Mouse (Mus musculus): ENCODE data around the gene Atxn7l2. TPM values are rescaled to one million over a fixed set of nuclear protein-coding genes. Genes with fewer than 3 reads are reported as not detected.

The Atxn7l2 gene
- total RNA-seq, 2 experiments from 2014 or later = 33.1 to 34.8 TPM

DNA sequence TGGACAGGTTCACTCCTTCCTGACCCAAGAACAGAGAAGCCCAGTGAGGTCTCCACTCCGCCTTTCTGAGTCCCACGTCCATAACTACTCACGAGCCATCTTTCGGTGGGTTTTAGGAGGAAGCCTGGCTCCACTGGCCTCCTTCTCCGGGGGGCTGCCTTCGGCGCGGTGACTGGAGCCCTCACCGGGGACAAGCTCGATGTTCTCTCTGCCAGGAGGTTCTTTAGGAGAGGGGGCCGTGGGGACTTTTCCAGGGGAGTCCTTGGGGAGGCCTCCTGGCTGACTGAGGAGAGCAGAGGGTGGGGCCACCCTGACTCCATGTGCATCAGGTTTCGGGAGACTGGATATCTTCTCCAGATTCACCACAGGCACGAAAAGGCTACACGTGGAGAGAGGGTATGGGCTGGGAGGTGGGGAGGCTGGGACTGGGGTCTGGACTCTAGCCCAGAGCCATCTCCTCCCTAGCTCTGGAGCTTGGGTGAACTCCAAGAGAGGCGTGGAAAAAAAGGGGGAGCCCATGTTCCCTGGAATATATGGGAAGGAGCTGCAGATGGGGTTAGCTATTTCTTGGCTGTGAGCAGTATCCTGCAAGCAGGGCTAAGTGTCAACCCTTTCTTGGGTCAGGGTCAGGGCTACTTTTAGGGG lies 3.9 kb downstream of the Atxn7l2 start:
- intact Hi-C loops (cut with DNase I) = no loop called here
- DNase-seq = peak; percentile 82

DNA sequence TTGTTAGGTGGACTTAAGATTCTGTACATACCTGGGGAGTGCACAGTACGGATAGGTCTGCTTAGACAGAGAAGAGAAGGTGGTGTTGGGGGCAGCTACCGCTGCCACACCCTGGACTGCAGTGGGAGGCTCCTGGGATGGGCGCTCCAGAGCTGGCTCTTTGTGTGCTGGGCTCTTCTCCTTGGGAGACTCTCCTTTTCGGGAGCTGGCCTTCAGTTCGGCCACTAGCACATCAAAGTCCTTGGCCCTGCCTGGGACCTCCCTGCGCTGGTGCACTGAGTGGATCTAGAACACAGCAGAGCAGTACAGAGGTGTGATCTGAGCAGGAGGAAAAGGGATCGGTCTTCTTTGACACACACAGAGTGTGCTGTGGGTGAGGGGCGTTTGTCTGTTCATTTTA lies 5.1 kb downstream of the Atxn7l2 start:
- intact Hi-C loops (cut with DNase I) = no loop called here

DNA sequence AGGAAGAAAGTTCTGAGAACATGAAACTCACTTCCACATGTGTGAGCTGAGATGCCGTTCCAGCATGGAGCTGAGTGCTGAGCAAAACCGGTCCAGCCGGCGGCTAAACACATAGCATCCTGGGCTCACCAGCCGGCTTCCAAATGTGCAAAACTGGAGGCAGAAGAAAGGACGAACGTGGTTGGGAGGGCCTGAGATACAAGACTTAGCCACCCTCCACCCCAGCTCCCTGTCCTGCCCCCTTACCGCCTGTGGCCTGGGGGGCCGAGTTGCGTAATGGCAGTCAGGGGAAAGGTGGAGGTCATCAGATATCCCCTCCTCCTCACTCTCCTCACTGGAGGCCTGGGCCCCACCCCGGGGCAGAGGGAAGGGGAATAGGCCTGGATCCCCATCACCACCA lies 6.3 kb downstream of the Atxn7l2 start:
- intact Hi-C loops (cut with DNase I) = loop anchor here (5.0 kb wide), 1 partner anchor 37 kb away; no protein-coding TSS in a partner anchor
- no peak for DNase-seq

More for the DNA sequence above, 5.1 kb downstream of the Atxn7l2 start:
- DNase-seq = no peak

DNA sequence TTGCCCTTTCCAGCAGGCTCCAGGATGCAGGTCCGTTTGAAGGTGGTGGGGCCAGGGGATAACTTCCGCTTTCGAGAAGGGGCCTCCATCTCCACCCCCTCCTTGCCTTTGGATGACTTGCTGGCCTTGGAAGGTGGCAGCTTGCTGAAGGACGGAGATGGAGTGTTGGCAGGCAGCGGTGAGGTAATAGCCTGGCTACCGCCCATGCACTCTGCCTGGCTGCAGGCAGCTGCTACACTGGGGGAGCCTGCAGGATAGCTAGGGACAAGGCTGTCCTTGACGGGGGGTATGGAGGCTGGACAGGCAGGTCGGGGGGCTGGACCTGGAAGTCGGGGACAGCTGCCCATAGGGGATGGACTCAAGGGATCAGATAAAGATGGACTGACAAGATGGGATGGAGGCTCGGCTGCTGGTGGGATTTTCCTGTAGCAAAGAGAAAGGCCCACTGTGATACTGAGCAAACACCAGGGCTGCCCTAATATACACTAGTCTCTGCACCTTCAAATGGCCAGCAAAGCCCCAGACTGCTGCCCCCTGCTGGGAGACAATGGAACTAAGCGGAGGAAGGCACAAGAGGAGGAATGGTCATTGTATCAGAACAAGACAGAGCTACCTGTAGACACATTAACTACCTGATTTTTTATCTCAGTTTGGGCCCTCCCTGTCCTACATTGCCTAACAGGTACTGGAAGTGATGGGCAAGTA lies 7.0 kb downstream of the Atxn7l2 start:
- intact Hi-C loops (cut with DNase I) = loop anchor here (5.0 kb wide), 1 partner anchor 36 kb away; no protein-coding TSS in a partner anchor
- DNase-seq = peak; percentile 78

DNA sequence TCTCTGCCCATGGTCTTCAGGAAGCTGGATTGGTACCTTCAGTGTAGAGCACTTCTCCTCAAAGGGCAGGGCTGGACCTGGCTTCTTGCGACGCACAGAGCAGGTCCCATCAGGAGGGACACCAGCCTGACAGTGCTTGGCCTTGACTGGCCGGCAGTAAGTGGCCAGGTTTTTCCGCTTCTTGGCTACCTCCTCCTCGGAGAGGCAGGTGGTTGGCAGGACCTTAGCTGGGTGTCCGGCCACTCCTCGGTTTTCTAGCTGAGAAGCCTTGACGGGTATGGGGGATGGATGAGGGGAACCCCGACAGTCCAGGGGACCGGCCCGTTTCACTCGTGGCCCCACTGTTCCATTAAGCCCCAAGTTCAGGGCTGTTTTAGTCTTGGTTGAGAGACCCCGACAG lies 7.5 kb downstream of the Atxn7l2 start:
- intact Hi-C loops (cut with DNase I) = loop anchor here (5.0 kb wide), 1 partner anchor 36 kb away; no protein-coding TSS in a partner anchor

DNA sequence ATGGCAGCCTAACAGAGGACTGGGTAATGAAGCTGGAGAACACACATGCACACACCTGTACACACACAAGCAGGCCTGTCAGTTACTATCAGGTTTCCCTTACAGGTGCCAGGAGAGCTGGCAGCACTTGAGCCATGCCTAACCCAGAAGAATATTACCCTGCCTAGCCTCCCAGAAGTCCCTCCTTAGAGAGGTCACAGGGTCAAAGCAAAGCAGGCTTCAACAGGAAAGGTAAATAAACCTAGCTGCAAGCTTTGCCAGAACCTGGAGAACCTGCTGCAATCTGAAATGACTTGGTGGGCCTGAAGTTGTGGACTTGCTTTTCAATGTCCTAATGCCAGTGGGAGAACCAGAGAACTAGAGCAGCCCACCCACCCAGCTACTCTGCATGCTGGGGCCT lies 8.2 kb downstream of the Atxn7l2 start:
- DNase-seq = no peak
- intact Hi-C loops (cut with DNase I) = loop anchor here (5.0 kb wide), 1 partner anchor 35 kb away; no protein-coding TSS in a partner anchor

More for the DNA sequence above, 7.5 kb downstream of the Atxn7l2 start:
- DNase-seq = no peak

DNA sequence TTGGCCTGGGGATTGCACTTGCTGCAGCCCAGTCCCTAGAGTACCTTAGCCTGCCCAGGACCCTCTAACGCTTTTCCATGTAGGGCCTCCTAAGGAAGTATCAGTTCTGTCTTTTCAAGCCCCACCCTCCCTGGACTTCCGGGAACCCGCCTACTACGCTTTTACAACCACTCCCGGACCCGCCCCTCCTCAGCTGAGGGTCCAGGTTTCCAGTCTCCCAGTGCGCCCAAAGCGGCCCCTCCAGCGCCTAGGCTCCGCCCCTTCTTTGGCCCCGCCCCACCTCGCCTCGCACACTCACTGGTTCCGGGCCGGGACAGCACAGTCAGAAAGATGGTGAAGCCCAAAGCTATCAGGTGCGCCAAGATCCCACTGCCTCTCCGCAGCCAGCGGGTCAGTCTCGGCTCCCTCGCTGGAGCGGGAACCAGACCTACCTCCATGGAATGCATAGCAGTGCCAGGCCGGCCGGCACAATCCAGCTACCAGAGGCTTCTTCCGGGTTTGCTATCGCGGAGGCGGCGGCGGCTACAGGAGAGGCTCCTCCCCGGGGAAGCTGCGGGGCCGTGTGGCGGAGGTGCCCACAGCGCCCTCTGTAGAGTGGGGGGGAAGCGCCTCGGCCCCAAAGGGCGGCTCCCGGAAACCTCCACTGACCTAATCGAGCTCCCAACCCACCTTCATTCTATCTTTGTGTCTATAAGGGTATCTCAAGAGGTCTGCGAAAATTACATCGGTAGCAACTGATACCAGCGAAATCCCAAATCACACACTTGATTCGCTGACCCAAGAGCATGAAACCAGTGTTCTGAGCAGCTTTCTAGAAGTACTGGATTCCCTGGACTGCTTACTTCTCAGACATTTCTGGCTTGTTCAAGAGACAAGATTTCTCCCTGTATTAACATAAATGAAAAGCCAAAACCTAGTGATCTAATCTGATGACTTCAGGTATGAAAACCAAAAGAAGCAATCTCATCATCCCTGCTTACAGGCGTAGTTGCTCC lies 10.1 kb downstream of the Atxn7l2 start, which contains the start of gene Cyb561d1:
Gene Cyb561d1 (minus strand): TSS at position 884 of the 995 bp plus-strand sequence.
- DNase-seq = peak; percentile 87
- intact Hi-C loops (cut with DNase I) = loop anchor here (5.0 kb wide), 1 partner anchor 33 kb away; no protein-coding TSS in a partner anchor

DNA sequence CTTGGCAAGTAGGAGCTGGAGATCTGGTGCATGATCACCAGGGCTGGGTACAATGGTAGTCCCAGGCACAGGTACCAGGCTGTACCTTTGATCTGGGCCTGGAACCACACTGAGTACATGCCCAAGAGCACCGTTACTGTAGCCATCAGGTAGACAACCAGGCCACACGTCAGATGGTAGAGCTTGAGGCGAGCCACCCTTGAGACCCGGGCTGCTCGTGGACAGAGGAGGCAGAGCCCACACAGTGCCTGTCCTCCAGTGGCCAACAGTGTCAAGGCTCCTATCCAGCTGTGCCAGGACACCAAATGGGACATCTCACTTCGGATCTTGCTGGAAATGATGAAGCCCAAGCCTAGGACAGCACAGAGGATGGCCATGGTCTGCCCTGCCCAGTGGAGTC lies 11.5 kb downstream of the Atxn7l2 start:
- DNase-seq = no peak
- intact Hi-C loops (cut with DNase I) = no loop called here

DNA sequence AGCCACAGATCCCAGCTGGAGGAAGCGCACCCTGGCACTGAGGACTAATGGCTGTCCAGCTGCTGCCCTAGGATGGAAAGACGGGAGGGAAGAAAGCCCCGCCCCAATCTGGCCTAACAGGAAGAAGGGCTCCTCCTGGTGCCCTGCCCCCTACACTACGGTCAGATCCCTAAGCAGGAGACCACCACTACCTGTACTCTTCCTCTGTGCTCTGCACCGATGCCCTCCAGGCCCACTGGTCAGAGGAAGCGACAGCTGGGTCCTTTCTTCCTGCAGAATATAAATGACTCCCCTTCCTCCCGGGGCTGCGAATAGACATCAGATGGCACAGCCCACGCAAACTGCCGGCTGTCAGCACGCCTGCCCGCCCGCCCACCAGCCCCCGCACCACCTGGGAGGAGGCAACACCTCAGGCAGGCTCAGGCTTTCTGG lies 13.7 kb downstream of the Atxn7l2 start:
- intact Hi-C loops (cut with DNase I) = no loop called here
- DNase-seq = peak; percentile 87

DNA sequence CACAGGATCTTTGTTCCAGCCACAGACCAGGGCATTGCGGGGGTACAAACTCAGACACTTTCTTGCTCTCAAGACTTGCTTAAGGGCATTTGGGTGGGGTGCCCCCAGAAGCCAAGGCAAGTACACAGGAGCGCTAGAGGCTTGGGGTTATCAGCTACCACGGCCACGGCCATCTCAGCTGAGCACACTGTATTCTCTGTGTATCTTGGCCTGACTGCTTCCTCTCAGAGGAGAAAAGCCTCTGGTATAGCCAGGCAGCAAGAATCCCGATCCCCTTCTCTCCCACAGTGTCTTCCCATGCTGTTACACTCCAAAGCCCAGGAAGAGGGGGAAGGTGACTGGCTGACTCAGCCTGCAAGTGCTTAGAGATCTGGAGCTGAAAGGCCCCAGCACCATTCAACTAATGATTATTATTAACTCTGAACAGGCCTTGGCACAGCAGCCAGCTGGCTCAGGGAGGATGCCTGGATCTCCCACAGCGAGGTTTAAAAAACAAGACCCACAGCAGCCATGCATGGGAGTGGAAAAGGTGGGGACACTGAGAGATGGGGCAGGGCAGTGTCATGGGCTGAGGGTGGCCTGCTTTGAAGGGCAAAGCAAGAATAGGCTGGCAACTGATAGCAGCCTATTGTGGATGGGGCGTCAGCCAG lies 14.7 kb downstream of the Atxn7l2 start:
- peak; percentile 68 for DNase-seq

DNA sequence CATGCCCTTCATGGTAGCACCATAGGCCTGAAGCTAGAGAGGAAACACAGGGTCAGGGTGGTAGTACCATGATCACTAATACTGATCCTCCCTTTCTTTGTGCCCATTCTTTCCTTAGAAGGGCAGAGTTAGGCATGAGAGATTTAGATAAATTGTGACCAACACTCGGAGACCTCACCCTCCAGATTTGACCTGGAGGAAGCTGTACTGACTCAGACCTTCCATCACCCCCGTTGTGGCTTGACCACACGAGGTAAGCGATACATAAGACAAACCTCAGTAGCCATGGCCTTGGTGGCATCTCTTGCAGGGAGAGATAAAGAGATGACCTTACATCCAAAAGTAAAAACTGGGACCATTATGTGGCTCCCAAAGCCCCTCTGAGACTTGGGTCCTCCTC lies 15.4 kb downstream of the Atxn7l2 start:
- no peak for DNase-seq
- intact Hi-C loops (cut with DNase I) = no loop called here

More for the DNA sequence above, 14.7 kb downstream of the Atxn7l2 start:
- intact Hi-C loops (cut with DNase I) = no loop called here

DNA sequence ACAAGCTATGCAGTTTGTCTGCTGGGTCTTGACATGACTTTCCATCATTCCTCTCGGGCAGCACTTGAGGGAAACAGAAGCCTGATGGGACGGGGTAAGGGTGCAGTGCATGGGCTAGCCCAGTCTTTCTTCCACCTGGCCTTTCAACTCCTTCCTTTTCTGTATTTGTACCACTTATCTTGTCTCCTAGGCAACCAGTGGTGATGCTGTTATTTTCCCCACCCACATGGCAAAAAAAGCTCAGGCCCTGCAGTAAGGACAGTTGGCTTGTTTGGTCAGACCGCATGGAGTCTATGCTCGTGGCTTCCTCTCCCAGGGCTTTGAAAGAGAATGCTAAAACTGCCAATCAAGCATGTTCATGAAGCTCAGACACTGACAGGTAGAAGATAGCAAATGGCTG lies 17.0 kb downstream of the Atxn7l2 start:
- intact Hi-C loops (cut with DNase I) = no loop called here
- DNase-seq = no peak

DNA sequence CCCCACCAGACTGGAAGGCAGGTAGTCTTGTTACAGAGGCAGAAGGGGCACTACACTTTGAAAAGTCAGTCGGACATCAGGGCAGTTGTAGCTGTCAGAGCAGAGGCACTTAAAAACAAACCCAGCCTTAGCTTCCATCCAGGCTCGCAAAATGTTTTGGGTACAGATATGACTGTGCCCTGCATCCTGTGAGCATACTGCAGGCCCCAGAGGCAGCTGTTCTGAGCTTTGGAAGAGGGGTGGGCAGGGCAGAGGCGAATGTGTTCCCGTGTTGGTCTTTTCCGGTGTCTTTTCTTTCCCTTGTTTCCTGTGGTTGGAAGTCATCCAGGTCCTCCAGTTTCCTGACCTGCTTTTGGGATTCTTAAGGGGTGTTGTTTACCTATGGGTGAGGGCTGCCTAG lies 20.8 kb downstream of the Atxn7l2 start:
- DNase-seq = no peak
- intact Hi-C loops (cut with DNase I) = no loop called here

DNA sequence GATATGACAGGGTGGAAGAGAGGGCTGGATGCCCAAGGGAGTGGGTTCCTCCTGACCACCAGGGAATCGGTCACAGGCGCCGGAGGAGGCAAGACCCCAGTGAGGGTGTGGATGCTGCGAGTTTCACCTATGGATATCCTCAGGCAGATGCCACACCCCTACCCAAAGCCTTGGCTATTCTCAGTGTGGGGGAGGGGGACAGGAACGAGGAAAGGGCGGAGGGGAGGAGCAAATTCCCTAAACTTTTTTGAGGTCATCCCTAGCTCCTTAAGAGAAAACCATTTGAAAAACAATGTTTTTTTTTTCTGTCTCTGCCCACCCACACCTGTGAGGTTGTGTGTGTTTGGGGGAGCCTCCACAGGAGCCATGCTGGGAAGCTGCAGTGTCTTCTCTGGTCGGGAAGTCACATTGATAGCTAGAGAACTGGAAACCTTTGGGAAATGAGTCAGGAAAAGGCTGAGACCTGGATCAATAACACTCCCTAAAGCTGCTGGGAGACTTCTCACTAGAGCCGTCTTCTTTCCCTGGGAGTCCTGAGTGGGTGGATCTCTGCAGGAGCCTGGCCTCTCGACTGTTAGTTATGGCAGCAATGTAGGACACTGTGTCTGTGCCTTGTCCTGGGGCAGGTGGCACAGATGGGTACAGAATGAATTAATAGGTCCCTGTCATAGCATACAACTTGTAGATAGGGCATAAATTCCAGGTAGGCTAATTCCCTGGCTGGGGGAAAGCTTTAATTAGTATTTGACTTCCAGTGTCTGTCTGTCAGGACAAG lies 21.8 kb downstream of the Atxn7l2 start:
- intact Hi-C loops (cut with DNase I) = no loop called here
- DNase-seq = no peak

DNA sequence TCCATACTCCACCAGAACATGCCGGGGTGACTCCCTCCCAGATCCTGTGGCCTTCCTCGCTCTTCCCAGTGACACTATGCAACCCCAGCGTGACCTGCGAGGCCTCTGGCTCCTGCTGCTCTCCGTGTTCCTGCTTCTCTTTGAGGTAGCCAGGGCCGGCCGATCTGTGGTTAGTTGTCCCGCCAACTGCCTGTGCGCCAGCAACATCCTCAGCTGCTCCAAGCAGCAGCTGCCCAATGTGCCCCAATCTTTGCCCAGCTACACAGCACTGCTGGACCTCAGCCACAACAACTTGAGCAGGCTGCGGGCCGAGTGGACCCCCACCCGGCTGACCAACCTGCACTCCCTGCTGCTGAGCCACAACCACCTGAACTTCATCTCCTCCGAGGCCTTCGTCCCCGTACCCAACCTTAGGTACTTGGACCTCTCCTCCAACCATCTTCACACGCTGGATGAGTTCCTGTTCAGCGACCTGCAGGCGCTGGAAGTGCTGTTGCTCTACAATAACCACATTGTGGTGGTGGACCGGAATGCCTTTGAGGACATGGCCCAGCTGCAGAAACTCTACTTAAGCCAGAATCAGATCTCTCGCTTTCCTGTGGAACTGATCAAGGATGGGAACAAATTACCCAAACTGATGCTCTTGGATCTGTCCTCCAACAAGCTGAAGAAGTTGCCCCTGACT lies 23.5 kb downstream of the Atxn7l2 start:
- intact Hi-C loops (cut with DNase I) = no loop called here
- DNase-seq = no peak

DNA sequence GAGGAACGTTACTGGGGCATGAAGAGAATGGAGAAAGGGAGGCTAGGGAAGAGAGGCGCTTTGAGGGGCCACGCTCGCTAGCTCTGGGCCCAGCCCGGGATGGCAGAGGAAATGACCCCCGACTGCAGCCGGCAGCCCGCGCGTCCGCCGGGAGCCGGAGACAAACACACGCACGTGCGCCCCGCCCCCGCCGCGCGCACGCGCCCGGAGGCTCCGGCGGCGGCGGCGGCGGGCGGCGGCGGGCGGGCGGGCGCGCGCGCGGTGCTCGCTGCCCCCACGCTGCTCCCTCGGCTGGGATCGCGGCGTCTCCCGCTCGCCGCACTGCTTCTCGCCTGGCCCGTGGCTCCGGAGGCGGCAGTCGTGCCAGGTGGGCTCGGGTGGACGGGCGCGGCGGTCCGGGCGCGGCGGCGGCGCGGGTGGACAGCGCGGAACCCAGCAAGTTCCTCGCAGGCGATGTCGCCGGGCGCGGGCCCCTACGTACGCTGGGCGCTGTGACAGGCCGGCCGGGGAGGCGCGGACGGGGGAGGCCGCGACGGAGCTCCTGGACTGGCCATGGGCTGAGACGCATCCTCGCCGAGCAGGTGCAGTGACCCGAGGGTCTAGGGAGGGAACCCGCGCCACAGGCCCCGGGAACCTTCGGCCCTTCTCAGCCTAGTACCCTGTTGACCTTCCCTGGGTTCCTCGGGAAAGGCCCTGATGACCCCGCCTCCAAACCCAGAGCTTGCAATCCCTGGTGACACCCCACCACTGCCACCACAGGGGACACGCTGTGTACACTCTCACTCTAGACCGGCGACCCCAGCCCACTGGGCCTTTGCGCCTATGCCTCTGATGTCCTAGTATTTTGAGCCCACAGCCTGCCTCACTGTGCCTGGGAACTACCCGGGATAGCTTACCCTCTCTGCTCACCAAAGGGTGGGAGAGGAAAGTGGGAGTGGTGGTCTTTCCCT lies 24.4 kb downstream of the Atxn7l2 start, which contains the start of gene Amigo1:
Gene Amigo1 (plus strand): TSS at position 238 of the 950 bp plus-strand sequence.
- DNase-seq = peak; percentile 54
- intact Hi-C loops (cut with DNase I) = no loop called here

DNA sequence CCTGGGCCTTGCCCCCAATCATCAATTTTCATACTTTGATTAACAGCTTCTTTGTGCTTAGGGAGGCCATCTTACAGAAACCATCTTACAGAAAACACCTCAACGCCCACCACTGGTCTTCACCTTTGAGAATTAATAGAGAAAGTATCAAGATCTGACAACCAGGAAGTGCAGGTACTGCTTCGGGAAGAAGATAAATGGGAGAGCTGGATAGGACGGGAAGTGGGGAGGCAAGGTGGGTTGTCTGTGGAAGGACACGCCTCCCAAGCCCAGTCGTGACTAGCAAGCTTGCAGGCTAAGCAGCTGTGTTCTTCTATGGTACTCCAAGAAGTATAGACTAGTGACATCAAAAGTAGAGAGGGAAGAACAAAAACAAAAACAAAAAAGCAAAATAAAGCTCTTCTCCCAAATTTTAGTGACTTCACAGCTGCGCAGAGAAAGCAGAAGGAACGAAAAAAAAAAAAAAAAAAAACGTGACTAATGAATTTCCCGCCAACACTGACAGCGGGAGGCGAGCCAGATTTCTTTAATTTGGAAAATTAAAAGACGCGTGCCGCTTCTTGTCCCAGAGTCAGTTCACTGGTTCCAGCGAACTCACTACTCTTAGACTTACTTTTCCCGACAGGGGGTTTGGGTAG lies 25.2 kb downstream of the Atxn7l2 start:
- DNase-seq = no peak
- intact Hi-C loops (cut with DNase I) = no loop called here
